Mouse (Mus musculus) brain, embryonic 14.5 days (tissue): ENCODE results near the gene Stat4.

Source experiments
- CTCF ChIP-seq: fragments of 200-500 bp; IDR thresholded peaks from 2 replicates; pipeline ENCODE4 v1.5.1; 2012; ENCODE audit warnings: inconsistent platforms, mild to moderate bottlenecking, moderate library complexity, borderline replicate concordance; ENCODE audit not compliant: insufficient read depth, insufficient read length; ENCODE audit errors: extremely low read depth
- POLR2A ChIP-seq: fragments of 200-500 bp; IDR thresholded peaks from 2 replicates; pipeline ENCODE4 v1.6.1; 2012; ENCODE audit warnings: mild to moderate bottlenecking, inconsistent platforms, borderline replicate concordance; ENCODE audit not compliant: poor library complexity, insufficient read depth, insufficient read length, severe bottlenecking; ENCODE audit errors: extremely low read depth

DNA sequence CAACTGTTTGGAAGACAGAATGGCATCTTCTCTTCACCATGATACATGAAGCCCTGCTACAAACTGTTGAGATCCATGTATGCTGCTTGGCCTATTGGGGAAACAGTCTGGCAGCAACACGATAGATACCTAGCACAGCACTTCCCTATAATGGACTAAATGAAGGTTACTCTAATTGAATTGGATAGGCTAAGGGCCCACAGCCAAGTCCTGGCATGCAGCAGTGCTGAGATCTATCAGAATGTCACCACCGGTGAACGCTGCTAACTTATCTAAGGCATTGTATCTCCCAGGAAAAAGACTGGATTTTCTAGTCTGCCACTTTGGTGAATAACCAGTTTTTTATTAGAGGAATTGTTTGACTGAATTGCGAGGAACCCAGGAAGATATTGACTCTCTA is 39.8 kb upstream of the Stat4 start:
- TF ChIP-seq POLR2A = no peak
- TF ChIP-seq CTCF = no peak
